Mouse (Mus musculus) heart, embryonic 10.5 days (tissue): ENCODE measurements at regions not wholly inside any gene's neighbourhood (a gene's known extent, or its start where the extent isn't known, plus 50 kb on each side); places are given as distances from the start of the nearest gene placed in this dataset.

Experiments used
- DNase-seq: peaks from one replicate; pipeline ENCODE4 v3.0.0-alpha.2; 2017; ENCODE audit warnings: low spot score
- H3K27ac ChIP-seq: fragments of 300-500 bp; sonication (generic); 2 replicates; pipeline ENCODE4 v1.5.1; 2016; ENCODE audit warnings: mild to moderate bottlenecking
- H3K27me3 ChIP-seq: fragments of 300-500 bp; sonication (generic); 2 replicates; pipeline ENCODE4 v1.6.1; 2016; ENCODE audit warnings: mild to moderate bottlenecking; ENCODE audit not compliant: poor library complexity, insufficient read depth, severe bottlenecking
- H3K36me3 ChIP-seq: fragments of 300-500 bp; sonication (generic); 2 replicates; pipeline ENCODE4 v1.6.1; 2016; ENCODE audit warnings: mild to moderate bottlenecking, moderate library complexity
- H3K4me1 ChIP-seq: fragments of 300-500 bp; sonication (generic); 2 replicates; pipeline ENCODE4 v1.6.1; 2016; ENCODE audit warnings: mild to moderate bottlenecking
- H3K4me3 ChIP-seq: fragments of 300-500 bp; sonication (generic); 2 replicates; pipeline ENCODE4 v1.5.1; 2016; ENCODE audit warnings: mild to moderate bottlenecking, moderate library complexity
- H3K9me3 ChIP-seq: fragments of 300-500 bp; sonication (generic); 2 replicates; pipeline ENCODE4 v1.6.1; 2016; ENCODE audit warnings: mild to moderate bottlenecking, moderate library complexity
- WGBS: fragments of 180-500 bp; shearing (Covaris S2); methylation state at CpG from one replicate; pipeline ENCODE4 v1.1.7; 2016; 5-methylcytosine and 5-hydroxymethylcytosine counted together

DNA sequence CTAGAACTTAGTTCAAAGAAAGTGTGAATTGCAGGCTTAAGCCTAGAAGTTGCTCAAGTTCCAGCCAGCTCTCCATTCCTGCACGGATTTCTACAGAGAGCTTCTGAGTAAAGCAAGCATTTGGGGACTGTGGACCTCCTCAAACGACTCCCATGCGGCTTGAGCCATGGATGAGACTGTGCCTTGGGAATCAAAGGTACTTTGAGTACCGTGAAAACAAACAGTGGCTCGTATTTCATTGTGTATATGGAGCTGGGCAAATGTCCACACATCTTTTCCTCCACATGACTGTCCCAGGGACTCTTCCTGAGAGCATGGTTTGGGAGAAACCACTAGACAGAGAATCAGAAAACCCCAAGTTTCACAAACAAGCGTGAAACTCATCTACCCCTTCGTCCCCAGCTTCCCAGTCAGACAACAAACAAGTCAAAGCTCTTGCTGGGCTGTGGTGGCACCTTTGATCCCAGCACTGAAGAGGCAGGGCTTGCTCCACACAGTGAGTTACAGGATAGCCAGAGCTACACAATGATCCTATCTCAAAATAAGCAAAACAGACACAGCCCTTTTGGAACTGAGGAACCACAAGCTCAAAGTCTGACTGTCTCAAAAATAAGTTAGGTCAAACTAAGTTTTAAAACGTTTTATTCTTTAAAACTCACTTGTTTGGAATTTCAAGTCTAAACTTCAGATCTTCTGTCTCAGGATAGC is 209.1 kb upstream of the Spred2 start:
- Histone ChIP-seq H3K9me3 (no peaks in the 10 kb centered on the region), H3K27me3 (no peaks in the 10 kb centered on the region), H3K27ac (no peak overlapping the region), H3K36me3 (no peaks in the 10 kb centered on the region), H3K4me1 (peaks cover 11% of the 10 kb centered on the region; the same call in 1 of the 2 replicates), H3K4me3 (no peak overlapping the region)
- WGBS, result 21% methylated on average over 8 of the region's 8 CpGs
- DNase-seq, result no peak

DNA sequence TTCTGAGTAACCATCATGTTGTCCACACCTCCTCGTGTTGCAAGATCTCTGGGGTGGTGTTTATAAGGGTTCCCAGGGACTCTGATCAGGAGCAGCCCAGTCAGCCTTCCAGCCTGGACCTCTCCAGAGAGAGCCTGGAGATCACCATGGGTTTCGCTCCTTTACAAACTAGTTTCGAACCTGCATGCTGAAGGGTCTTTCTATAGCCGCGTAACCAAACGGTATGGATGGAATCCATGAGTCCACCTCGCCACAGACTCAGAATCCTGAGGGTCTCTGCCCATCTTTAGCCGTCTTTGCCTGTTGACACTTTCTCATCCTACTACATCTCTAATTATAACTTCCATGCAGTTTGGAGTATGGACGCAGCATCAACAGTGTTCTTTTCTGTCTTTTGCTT is 206.0 kb upstream of the Spred2 start:
- Histone ChIP-seq H3K36me3 (no peaks in the 10 kb centered on the region), H3K4me1 (peaks cover 11% of the 10 kb centered on the region; the same call in 1 of the 2 replicates), H3K27me3 (no peaks in the 10 kb centered on the region), H3K9me3 (no peaks in the 10 kb centered on the region), H3K27ac (no peak overlapping the region), H3K4me3 (no peak overlapping the region)
- no peak for DNase-seq
- 89% methylated on average over 9 of the region's 9 CpGs for WGBS

- no peaks in the 10 kb centered on the region for H3K27me3 ChIP-seq
- WGBS, result 89% methylated on average over 8 of the region's 8 CpGs
- no peaks in the 10 kb centered on the region for H3K36me3 ChIP-seq
- H3K9me3 ChIP-seq, result no peaks in the 10 kb centered on the region
- DNase-seq, result no peak
- no peak overlapping the region for H3K27ac ChIP-seq
- H3K4me1 ChIP-seq, result no peaks in the 10 kb centered on the region
- H3K4me3 ChIP-seq, result no peak overlapping the region
Measured at GRCm38 (mm10) chr11:19729031-19729430, 195.1 kb upstream of the Spred2 start.

DNA sequence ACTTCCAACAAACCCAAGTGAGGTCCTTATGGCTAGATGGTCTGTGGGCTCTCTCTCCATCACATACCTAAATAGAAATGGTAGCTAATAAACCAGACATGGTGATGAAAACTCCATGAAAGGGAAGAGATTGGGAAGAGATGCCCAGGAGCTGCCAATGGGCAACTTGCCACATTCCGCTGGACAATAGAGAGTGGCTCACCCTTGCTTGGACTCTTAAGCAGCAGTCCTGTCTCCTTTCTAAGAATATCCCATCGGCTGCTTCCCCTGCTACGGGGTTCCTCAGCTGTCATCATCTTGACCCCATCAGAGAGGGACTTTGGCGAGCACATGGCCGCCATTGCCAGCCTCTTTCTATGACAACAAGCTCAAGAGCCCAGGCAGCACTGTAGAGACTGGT is 193.4 kb upstream of the Spred2 start:
- H3K9me3 ChIP-seq, result no peaks in the 10 kb centered on the region
- WGBS, result 68% methylated on average over 5 of the region's 5 CpGs
- no peaks in the 10 kb centered on the region for H3K36me3 ChIP-seq
- no peak overlapping the region for H3K4me3 ChIP-seq
- no peaks in the 10 kb centered on the region for H3K27me3 ChIP-seq
- no peaks in the 10 kb centered on the region for H3K4me1 ChIP-seq
- DNase-seq, result no peak
- H3K27ac ChIP-seq, result no peak overlapping the region

GRCm38 (mm10) chr11:19736076-19736475 is 188.1 kb upstream of the Spred2 start:
- Histone ChIP-seq H3K27me3 (no peaks in the 10 kb centered on the region), H3K36me3 (no peaks in the 10 kb centered on the region), H3K9me3 (no peaks in the 10 kb centered on the region), H3K4me1 (0 out of 2 replicates have a peak, but pooled peaks cover 3% of the 10 kb centered on the region), H3K27ac (no peak overlapping the region), H3K4me3 (no peak overlapping the region)
- DNase-seq, result no peak
- WGBS, result 77% methylated on average over 7 of the region's 7 CpGs

DNA sequence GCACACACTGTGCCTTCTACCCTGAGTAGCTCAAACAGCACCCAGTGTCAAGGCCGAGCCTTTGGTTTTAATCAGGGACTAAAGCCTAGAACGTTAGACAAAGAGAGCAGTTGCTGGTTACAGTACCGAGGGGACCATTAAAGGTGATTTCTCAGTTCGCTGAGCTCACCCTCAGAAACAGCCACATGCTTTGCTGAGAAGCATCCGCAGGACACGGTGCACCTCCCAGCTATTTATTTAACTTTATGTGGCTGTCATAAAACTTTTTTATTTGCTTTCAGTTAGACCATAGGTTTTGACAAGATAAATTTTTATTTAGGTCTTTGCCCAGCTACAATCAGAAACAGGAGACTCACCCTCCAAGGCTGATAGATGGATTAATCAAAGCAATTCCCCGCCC is 187.2 kb upstream of the Spred2 start:
- no peak for DNase-seq
- no peak overlapping the region for H3K27ac ChIP-seq
- no peak overlapping the region for H3K4me3 ChIP-seq
- no peaks in the 10 kb centered on the region; the same call in 1 of the 2 replicates for H3K9me3 ChIP-seq
- no peaks in the 10 kb centered on the region for H3K27me3 ChIP-seq
- WGBS, result 75% methylated on average over 7 of the region's 7 CpGs
- 0 out of 2 replicates have a peak, but pooled peaks cover 3% of the 10 kb centered on the region for H3K4me1 ChIP-seq
- no peaks in the 10 kb centered on the region for H3K36me3 ChIP-seq

DNA sequence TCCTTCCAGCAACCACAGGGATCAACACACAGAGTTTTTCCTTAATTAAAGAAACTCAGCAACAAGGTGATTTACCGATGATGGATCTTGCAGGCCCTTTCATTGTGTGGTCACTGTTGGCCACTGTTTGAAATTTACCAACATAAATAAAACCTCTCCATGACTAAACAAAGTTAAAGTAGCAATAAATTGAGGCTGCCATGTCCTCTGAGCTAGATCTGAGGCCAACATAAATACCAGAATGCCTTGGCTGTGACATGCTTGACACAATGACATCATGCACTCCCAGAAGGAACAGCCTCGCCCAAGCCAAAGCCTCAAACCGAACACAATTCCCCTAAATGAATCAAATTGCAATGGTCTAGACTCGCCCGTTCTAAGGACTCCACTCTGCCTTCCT is 186.8 kb upstream of the Spred2 start:
- H3K36me3 ChIP-seq, result no peaks in the 10 kb centered on the region
- no peak overlapping the region for H3K27ac ChIP-seq
- no peak for DNase-seq
- no peaks in the 10 kb centered on the region; the same call in 1 of the 2 replicates for H3K9me3 ChIP-seq
- 72% methylated on average over 5 of the region's 5 CpGs for WGBS
- no peak overlapping the region for H3K4me3 ChIP-seq
- H3K27me3 ChIP-seq, result no peaks in the 10 kb centered on the region
- 0 out of 2 replicates have a peak, but pooled peaks cover 3% of the 10 kb centered on the region for H3K4me1 ChIP-seq

- no peak overlapping the region for H3K27ac ChIP-seq
- H3K4me1 ChIP-seq, result 0 out of 2 replicates have a peak, but pooled peaks cover 3% of the 10 kb centered on the region
- H3K9me3 ChIP-seq, result no peaks in the 10 kb centered on the region; the same call in 1 of the 2 replicates
- H3K27me3 ChIP-seq, result no peaks in the 10 kb centered on the region
- WGBS, result 63% methylated on average over 5 of the region's 5 CpGs
- no peak overlapping the region for H3K4me3 ChIP-seq
- no peak for DNase-seq
- no peaks in the 10 kb centered on the region for H3K36me3 ChIP-seq
Measured at GRCm38 (mm10) chr11:19737807-19738206, 186.4 kb upstream of the Spred2 start.

- H3K27ac ChIP-seq, result 0 out of 2 replicates have a peak overlapping the region, but pooled peaks have one; percentile 52
- 71% methylated on average over 9 of the region's 9 CpGs for WGBS
- no peaks in the 10 kb centered on the region; the same call in 1 of the 2 replicates for H3K9me3 ChIP-seq
- H3K4me1 ChIP-seq, result 0 out of 2 replicates have a peak, but pooled peaks cover 3% of the 10 kb centered on the region
- H3K27me3 ChIP-seq, result no peaks in the 10 kb centered on the region
- no peaks in the 10 kb centered on the region for H3K36me3 ChIP-seq
- no peak for DNase-seq
- no peak overlapping the region for H3K4me3 ChIP-seq
Measured at GRCm38 (mm10) chr11:19739527-19740151, 184.5 kb upstream of the Spred2 start.

DNA sequence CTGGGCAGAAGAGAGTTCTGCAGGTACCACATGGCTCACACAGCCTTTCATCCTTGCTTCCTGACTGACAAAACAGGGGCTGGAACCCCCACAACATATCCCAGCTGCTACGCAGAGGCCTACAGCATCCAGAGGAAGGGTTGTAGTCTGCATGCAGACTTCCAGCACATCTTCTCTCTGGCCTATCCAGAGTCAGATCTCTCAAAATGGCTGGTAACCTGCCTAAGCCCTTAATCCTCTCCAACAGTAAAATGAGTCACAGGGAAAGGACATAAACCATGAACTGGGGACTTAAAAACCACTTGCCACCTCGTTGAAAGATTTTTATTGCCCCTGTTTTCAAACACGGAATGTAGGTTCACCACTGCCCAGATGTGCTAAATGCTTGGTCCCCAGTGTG is 183.6 kb upstream of the Spred2 start:
- no peaks in the 10 kb centered on the region for H3K36me3 ChIP-seq
- WGBS, result 74% methylated on average over 3 of the region's 3 CpGs
- H3K4me1 ChIP-seq, result 0 out of 2 replicates have a peak, but pooled peaks cover 3% of the 10 kb centered on the region
- H3K27ac ChIP-seq, result no peak overlapping the region
- DNase-seq, result no peak
- H3K4me3 ChIP-seq, result no peak overlapping the region
- H3K9me3 ChIP-seq, result no peaks in the 10 kb centered on the region; the same call in 1 of the 2 replicates
- H3K27me3 ChIP-seq, result no peaks in the 10 kb centered on the region

DNA sequence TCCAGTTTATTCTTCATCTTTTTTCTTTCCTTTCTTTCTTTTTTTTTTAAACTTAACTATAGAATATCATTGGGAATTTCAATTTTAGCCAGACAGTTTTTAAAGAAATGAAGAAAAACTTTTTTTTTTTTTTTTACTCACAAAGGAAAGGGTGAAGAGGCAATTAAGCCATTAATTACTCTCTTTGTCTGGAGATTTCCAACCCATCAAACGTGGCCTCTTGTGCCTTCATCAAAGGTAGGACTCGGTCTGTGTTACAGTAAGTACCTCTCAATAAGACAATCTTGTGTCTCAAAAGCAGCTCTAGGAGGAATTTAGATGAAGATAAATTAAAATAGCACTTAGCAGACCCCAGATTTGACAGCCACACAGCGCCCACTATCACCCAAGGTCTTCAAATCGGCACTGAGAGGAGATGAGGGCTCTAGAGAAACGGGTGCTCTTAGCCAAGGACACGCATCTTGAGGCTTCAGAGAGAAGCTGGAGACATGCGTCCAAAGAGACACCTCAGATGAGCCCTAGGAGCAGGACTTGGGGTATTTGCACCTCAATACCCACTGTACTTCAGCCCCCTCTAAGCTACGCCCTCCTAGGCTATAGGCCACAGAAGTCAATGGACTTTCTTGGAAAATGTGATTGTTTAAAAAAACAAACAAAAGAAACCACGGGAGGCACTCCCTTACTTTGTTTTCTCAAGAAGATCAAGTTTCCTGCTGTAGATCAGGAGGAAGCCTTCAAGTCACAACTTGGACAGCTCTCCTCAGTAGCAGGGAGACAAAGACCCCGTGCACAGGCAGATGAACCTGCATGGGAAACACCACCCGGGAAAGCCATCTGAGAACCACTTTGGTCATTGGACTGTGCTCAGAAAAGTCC is 176.8 kb upstream of the Spred2 start:
- no peak overlapping the region for H3K27ac ChIP-seq
- no peaks in the 10 kb centered on the region for H3K9me3 ChIP-seq
- H3K4me1 ChIP-seq, result peaks cover 10% of the 10 kb centered on the region; the same call in 1 of the 2 replicates
- 34% methylated on average over 11 of the region's 11 CpGs for WGBS
- H3K4me3 ChIP-seq, result no peak overlapping the region
- no peaks in the 10 kb centered on the region for H3K27me3 ChIP-seq
- no peaks in the 10 kb centered on the region for H3K36me3 ChIP-seq
- no peak for DNase-seq

DNA sequence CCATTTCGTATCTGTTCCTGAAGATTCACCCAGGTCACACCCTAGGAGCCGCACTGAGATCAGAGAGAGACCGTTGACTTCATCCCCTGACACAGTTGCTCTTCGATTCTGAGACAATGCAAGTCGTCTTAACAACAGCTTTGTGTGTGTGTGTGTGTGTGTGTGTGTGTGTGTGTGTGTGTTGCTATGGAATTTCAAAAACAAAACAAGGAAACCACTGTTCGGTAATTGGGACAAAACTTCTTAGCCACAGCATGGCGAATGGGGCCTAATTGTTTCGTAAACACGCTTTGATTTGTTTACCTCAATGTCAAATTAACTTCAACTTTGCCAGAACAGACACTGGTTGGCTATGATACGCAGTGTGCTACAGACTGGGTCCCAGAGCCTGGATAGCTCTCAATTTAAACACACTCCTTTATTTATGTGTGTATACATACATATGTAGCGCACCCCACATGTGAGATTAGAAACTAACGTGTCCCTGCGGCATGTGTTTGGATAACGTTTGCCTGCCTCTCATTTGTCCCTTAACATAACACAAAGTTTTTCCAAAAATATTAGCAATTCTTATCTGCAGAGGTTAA is 176.1 kb upstream of the Spred2 start:
- WGBS, result 52% methylated on average over 14 of the region's 14 CpGs
- DNase-seq, result no peak
- no peak overlapping the region for H3K4me3 ChIP-seq
- H3K27ac ChIP-seq, result no peak overlapping the region
- peaks cover 10% of the 10 kb centered on the region; the same call in 1 of the 2 replicates for H3K4me1 ChIP-seq
- no peaks in the 10 kb centered on the region for H3K36me3 ChIP-seq
- no peaks in the 10 kb centered on the region for H3K9me3 ChIP-seq
- no peaks in the 10 kb centered on the region for H3K27me3 ChIP-seq
